Mouse (Mus musculus) liver, embryonic 14.5 days (tissue): Measurements from ENCODE around the gene Gm14085.

Experiments used
- CTCF ChIP-seq: IDR thresholded peaks from 2 replicates; pipeline ENCODE4 v1.5.1; 2016; ENCODE audit warnings: antibody characterized with exemption, low read depth, control low read depth
- EP300 ChIP-seq: IDR thresholded peaks from 2 replicates; pipeline ENCODE4 v1.6.1; 2016; ENCODE audit warnings: antibody characterized with exemption, low read depth

- TF ChIP-seq CTCF (no peak), EP300 (no peak)
These were observed 8.2 kb upstream of the Gm14085 start for GRCm38 (mm10) chr2:122476585-122476984.
